Mouse (Mus musculus) liver, embryonic 14.5 days (tissue): ENCODE data around the gene Espl1. TPM values are rescaled to one million over a fixed set of nuclear protein-coding genes. Genes with fewer than 3 reads are reported as not detected.

ENCODE experiments used
- ATAC-seq: fragments of 200-750 bp; cut with Nextera tagmentation; 2 replicates; pipeline ENCODE4 v1.8.0; 2017; ENCODE audit warnings: moderate number of reproducible peaks, mild to moderate bottlenecking, moderate library complexity; ENCODE audit not compliant: insufficient read depth
- DNase-seq, 3 experiments: peaks; one replicate each; pipeline ENCODE4 v3.0.0-alpha.2; 2012 to 2013; ENCODE audit warnings: low read depth in 3 of 3, low spot score in 3 of 3
- H3K27ac ChIP-seq: fragments of 300-500 bp; sonication (generic); 2 replicates; pipeline ENCODE4 v1.5.1; 2014; ENCODE audit warnings: moderate library complexity, mild to moderate bottlenecking, control low read depth, inconsistent platforms
- H3K27me3 ChIP-seq: fragments of 300-500 bp; sonication (generic); 2 replicates; pipeline ENCODE4 v1.6.1; 2014; ENCODE audit warnings: mild to moderate bottlenecking, low read length, moderate library complexity; ENCODE audit not compliant: control insufficient read depth, insufficient read depth
- H3K36me3 ChIP-seq: fragments of 300-500 bp; sonication (generic); replicated peaks from 2 replicates; pipeline ENCODE4 v1.6.1; 2014; ENCODE audit warnings: low read depth; ENCODE audit not compliant: control insufficient read depth, insufficient read depth
- H3K4me1 ChIP-seq, 2 experiments: fragments of 200-500 bp in 1 of 2; fragments of 300-500 bp in 1 of 2; sonication (generic) in 1 of 2; replicated peaks; 2 replicates each; pipeline ENCODE4 v1.6.1; 2012 to 2014; ENCODE audit warnings: antibody characterized with exemption in 1 of 2, inconsistent platforms in 1 of 2, low read length in 1 of 2; ENCODE audit not compliant: control insufficient read depth in 2 of 2, insufficient read depth in 2 of 2
- H3K4me2 ChIP-seq: fragments of 300-500 bp; sonication (generic); 2 replicates; pipeline ENCODE4 v1.6.1; 2014; ENCODE audit warnings: low read depth, mild to moderate bottlenecking, control low read depth, moderate library complexity
- H3K4me3 ChIP-seq, 2 experiments: fragments of 200-500 bp in 1 of 2; fragments of 300-500 bp in 1 of 2; sonication (generic) in 1 of 2; 2 replicates each; pipeline ENCODE4 v1.5.1; 2012 to 2014; ENCODE audit warnings: low read depth in 2 of 2, low read length in 2 of 2, mild to moderate bottlenecking in 2 of 2, control low read depth in 1 of 2, inconsistent platforms in 1 of 2, moderate library complexity in 1 of 2; ENCODE audit not compliant: insufficient read depth in 1 of 2
- H3K9ac ChIP-seq: fragments of 300-500 bp; sonication (generic); replicated peaks from 2 replicates; pipeline ENCODE4 v1.6.1; 2014; ENCODE audit warnings: mild to moderate bottlenecking, control low read depth, moderate library complexity
- H3K9me3 ChIP-seq: fragments of 300-500 bp; sonication (generic); 2 replicates; pipeline ENCODE4 v1.6.1; 2016; ENCODE audit warnings: low read length, mixed read lengths; ENCODE audit not compliant: control insufficient read depth
- CTCF ChIP-seq: IDR thresholded peaks from 2 replicates; pipeline ENCODE4 v1.5.1; 2016; ENCODE audit warnings: antibody characterized with exemption, low read depth, control low read depth
- EP300 ChIP-seq: IDR thresholded peaks from 2 replicates; pipeline ENCODE4 v1.6.1; 2016; ENCODE audit warnings: antibody characterized with exemption, low read depth
- WGBS: fragments of 180-500 bp; shearing (Covaris S2); extraction: QIAGEN DNeasy Blood & Tissue Kit; methylation state at CpG from one replicate; pipeline ENCODE4 v1.1.7; 2014; ENCODE audit not compliant: insufficient replicate concordance; 5-methylcytosine and 5-hydroxymethylcytosine counted together
- polyA plus RNA-seq, 2 experiments: library from polyadenylated mRNA; depleted of rRNA in 1 of 2; stranded (reverse) in 1 of 2; unstranded in 1 of 2; fragments of >200 nt; fragmentation: Nextera tagmentation in 1 of 2; extraction: Ambion mirVana in 1 of 2; gene quantifications; 2 replicates each; pipeline versions ENCODE4 v1.2.1 to v1.2.3; 2012 to 2014

Espl1 gene
- polyA plus RNA-seq, 2 experiments, result 17.0 to 25.6 TPM

DNA sequence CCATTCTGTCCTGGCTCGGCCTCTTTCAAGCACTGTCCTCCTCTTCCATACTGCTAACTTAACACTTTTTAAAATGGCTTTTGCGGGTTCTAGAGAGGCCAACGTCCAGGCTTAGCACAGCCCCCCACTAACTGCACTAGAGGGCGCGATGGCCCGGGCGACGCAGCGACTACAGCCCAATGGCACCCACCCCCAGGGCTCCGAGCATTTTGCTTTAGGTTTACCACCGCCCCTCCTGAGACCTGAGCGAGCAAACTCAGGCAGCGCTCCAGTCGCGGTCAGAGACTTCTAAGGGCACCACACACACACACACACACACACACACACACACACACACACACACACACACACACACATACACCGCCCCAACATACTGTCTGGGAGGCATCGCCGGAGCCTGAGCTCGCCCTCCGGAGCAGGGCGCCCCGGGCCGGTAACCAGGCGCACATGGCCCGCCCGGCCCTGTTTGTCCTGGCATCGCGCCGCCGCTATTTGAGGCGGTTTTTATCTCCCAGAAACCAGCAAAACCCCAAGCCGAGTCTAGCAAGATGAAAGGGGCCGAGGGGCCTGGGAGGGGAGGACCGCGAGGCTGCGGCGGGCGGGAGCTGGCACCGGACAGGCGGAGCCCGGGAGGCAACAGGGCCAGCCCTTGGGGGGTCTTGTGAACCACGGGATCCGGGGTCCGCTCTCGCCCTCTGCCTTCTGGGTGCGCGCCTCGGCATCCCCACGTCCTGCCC, 59.2 kb downstream of the Espl1 start:
- no peak for DNase-seq
- peak; percentile 13; the same call in 1 of the 2 replicates for ATAC-seq
- TF ChIP-seq CTCF, result peak; percentile 45
- TF ChIP-seq EP300, result no peak
- peak overlapping the region; percentile 73 for H3K4me2 ChIP-seq
- H3K27ac ChIP-seq, result no peak overlapping the region
- H3K4me3 ChIP-seq, result peak overlapping the region; percentile 47 to 51
- no peaks in the 10 kb centered on the region for H3K36me3 ChIP-seq
- peaks cover 53% of the 10 kb centered on the region for H3K27me3 ChIP-seq
- H3K9ac ChIP-seq, result peak overlapping the region; percentile 35
- H3K9me3 ChIP-seq, result no peaks in the 10 kb centered on the region
- peaks cover 3 to 4% of the 10 kb centered on the region in 2 experiments for H3K4me1 ChIP-seq
- under 1% methylated on average over 49 of the region's 49 CpGs for WGBS

GRCm38 (mm10) chr15:102355871-102356441, 59.9 kb downstream of the Espl1 start:
- WGBS, result 2% methylated on average over 38 of the region's 38 CpGs
- peak overlapping the region; percentile 35 for H3K9ac ChIP-seq
- H3K9me3 ChIP-seq, result no peaks in the 10 kb centered on the region
- DNase-seq (no peak), ATAC-seq (no peak)
- no peaks in the 10 kb centered on the region for H3K36me3 ChIP-seq
- peak overlapping the region; percentile 47 to 51 for H3K4me3 ChIP-seq
- TF ChIP-seq CTCF, result no peak
- no peak for TF ChIP-seq EP300
- peaks cover 53% of the 10 kb centered on the region for H3K27me3 ChIP-seq
- peaks cover 3 to 4% of the 10 kb centered on the region in 2 experiments for H3K4me1 ChIP-seq
- H3K27ac ChIP-seq, result no peak overlapping the region
- H3K4me2 ChIP-seq, result peak overlapping the region; percentile 73

- WGBS, result 34% methylated on average over 16 of the region's 16 CpGs
- H3K4me2 ChIP-seq, result peak overlapping the region; percentile 73
- DNase-seq (no peak), ATAC-seq (no peak)
- no peaks in the 10 kb centered on the region for H3K9me3 ChIP-seq
- H3K4me1 ChIP-seq, result no peaks in the 10 kb centered on the region; a peak in 1 of 4 replicates
- TF ChIP-seq EP300, result no peak
- TF ChIP-seq CTCF, result no peak
- no peak overlapping the region for H3K4me3 ChIP-seq
- no peaks in the 10 kb centered on the region for H3K36me3 ChIP-seq
- H3K27me3 ChIP-seq, result peaks cover 53% of the 10 kb centered on the region
- no peak overlapping the region for H3K27ac ChIP-seq
- H3K9ac ChIP-seq, result no peak overlapping the region
These were observed 60.6 kb downstream of the Espl1 start for GRCm38 (mm10) chr15:102356501-102357325.

DNA sequence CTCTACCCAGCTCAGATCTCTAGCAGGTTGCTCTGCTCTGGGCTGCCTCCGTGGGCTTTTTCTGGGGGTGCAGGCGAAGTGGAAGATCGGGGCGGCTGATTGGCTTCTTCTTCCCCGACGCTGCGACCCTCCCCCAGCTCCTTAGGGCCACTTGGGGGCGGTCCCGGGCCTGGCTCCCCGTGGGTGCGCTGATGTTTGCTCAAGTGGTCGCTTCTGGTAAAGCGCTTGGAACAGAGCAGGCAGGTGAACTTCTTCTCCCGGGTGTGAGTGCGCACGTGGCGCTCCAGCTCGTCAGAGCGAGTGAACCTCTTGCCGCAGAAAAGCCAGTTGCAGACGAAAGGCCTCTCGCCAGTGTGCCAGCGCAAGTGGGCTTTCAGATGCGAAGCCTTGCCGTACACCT, 62.1 kb downstream of the Espl1 start:
- H3K4me2 ChIP-seq, result no peak overlapping the region
- no peak for ATAC-seq
- TF ChIP-seq CTCF (no peak), EP300 (no peak)
- 3% methylated on average over 25 of the region's 25 CpGs for WGBS
- no peaks in the 10 kb centered on the region; a peak in 1 of 4 replicates for H3K4me1 ChIP-seq
- H3K27ac ChIP-seq, result no peak overlapping the region
- H3K9ac ChIP-seq, result no peak overlapping the region
- no peak overlapping the region for H3K4me3 ChIP-seq
- DNase-seq, result no peak
- H3K36me3 ChIP-seq, result no peaks in the 10 kb centered on the region
- H3K9me3 ChIP-seq, result no peaks in the 10 kb centered on the region
- peaks cover 63% of the 10 kb centered on the region for H3K27me3 ChIP-seq

DNA sequence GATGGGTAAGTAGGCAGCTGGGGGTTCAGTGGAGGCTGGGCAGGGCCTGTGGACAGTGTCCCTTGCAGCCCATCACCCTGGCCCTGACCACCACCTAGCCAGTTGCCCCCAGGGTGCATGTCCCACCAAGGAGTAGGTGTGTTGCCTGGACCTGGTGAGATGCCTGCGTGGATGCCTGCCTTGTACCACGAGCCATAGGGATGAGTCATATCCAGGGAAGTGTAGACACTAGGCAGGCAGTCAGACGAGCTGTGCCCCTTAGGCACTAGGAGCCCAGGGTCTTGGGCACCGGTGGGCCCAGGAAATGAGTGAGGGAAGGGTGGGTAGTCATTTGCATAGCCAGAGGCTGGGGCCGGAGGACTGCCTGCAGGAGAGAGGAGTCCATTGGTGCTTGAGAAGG, 62.8 kb downstream of the Espl1 start:
- Histone ChIP-seq H3K4me1 (peaks cover 0 to 2% of the 10 kb centered on the region in 2 experiments; a peak in 1 of 4 replicates), H3K27me3 (peaks cover 63% of the 10 kb centered on the region), H3K36me3 (no peaks in the 10 kb centered on the region), H3K9me3 (no peaks in the 10 kb centered on the region), H3K4me2 (no peak overlapping the region), H3K9ac (no peak overlapping the region), H3K27ac (no peak overlapping the region), H3K4me3 (no peak overlapping the region)
- TF ChIP-seq CTCF, result no peak
- DNase-seq (no peak), ATAC-seq (no peak)
- 24% methylated on average over 5 of the region's 5 CpGs for WGBS
